Mouse (Mus musculus): ENCODE measurements around the gene Hpse2. TPM values are rescaled to one million over a fixed set of nuclear protein-coding genes. Genes with fewer than 3 reads are reported as not detected.

The Hpse2 gene
- polyA plus RNA-seq, 2 experiments: 4.0 to 5.6 TPM

DNA sequence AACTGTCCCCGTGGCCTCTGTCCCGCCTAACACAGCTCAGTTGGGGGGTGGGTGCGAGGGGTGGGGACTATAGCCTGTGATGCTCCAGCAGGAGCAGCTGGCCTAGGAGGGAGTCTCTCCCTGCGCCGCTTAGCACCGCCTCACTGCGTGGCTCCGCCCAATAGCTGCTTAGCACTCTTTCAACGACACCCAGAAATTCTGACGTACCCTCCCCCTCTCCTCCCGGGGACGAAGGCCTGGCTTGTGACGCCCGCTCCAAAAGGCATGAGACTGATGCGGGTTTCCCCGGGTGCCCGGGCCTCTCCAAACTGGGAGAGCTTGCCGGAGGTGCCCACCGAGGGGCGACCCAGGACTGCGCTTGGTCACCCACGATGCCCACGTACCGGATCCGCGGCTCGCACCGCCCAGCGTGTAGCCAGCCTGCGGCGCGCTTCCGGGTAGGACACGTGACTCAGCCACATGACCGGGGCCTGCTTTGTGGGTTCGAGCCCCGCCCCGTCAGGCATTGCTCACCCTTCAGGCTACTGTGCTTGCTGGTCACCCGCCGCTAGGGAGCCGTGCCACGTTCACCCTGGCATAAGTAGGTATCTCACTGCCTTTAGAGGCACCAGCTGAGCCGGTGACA is 608.5 kb downstream of the Hpse2 start, which contains the start of gene Hps1:
Gene Hps1, minus strand, starts transcription at position 448 of the 625 bp plus-strand sequence.
- ATAC-seq (ENCODE audit: low FRiP score, low read depth): peak; percentile 97
- Histone ChIP-seq H3K4me3 (replicated peaks; ENCODE audit: low read length) (peak within 1 kb of the TSS; percentile 54), H3K4me2 (replicated peaks; ENCODE audit: low read depth, low read length, severe bottlenecking) (peak within 1 kb of the TSS; percentile 69), H3K27me3 (ENCODE audit: control insufficient read depth, insufficient read depth, low read length) (no peaks in the 10 kb centered on the region), H3K9me3 (ENCODE audit: control insufficient read depth, low read length) (no peaks in the 10 kb centered on the region), H3K9ac (ENCODE audit: low read depth, low read length, severe bottlenecking) (peak within 1 kb of the TSS; percentile 54), H3K27ac (replicated peaks; ENCODE audit: low read depth, low read length) (peak within 1 kb of the TSS; percentile 76), H3K4me1 (ENCODE audit: control insufficient read depth, insufficient read depth, low read length) (peaks cover 5% of the 10 kb centered on the region; the same call in 1 of the 2 replicates), H3K36me3 (ENCODE audit: control insufficient read depth, insufficient read depth, low read length) (no peaks in the 10 kb centered on the region)
- peak; percentile 96 for DNase-seq (ENCODE audit: low spot score)
- TF ChIP-seq POLR2A (IDR thresholded peaks at IDR 0.05; ENCODE audit: borderline replicate concordance, extremely low read depth, insufficient read depth, insufficient read length): 0 out of 2 replicates have a peak, but pooled peaks have one; percentile 59
- whole genome bisulfite sequencing: under 1% methylated on average over 41 of the region's 43 CpGs

DNA sequence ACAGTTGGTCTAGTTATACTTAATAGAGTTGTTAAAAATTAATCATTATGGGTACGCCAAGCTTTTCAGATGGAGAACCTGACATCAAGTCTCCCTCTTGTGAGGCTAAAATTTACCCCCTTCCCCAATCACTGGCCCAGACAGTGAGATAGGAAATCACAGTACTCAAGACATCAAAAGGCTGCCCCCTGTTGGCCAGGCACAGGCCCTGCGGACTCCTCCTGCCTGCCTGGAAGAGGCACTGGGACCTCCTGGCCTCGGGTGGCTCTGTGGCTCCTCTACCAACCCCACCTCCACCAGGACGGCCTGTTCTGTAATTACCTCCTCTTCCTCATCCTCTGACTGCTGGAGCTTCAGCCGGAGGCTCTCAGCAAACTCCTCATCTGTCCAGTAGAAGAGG is 610.4 kb downstream of the Hpse2 start:
- Histone ChIP-seq H3K27me3 (ENCODE audit: control insufficient read depth, insufficient read depth, low read length) (no peaks in the 10 kb centered on the region), H3K9me3 (ENCODE audit: control insufficient read depth, low read length) (no peaks in the 10 kb centered on the region), H3K27ac (replicated peaks; ENCODE audit: low read depth, low read length) (no peak overlapping the region), H3K4me1 (ENCODE audit: control insufficient read depth, insufficient read depth, low read length) (peaks cover 5% of the 10 kb centered on the region; the same call in 1 of the 2 replicates), H3K4me2 (replicated peaks; ENCODE audit: low read depth, low read length, severe bottlenecking) (no peak overlapping the region), H3K4me3 (replicated peaks; ENCODE audit: low read length) (no peak overlapping the region), H3K9ac (ENCODE audit: low read depth, low read length, severe bottlenecking) (no peak overlapping the region), H3K36me3 (ENCODE audit: control insufficient read depth, insufficient read depth, low read length) (no peaks in the 10 kb centered on the region)
- ATAC-seq (ENCODE audit: low FRiP score, low read depth) (no peak), DNase-seq (ENCODE audit: low spot score) (no peak)
- WGBS: 80% methylated on average over 5 of the region's 5 CpGs
- no peak for TF ChIP-seq POLR2A (IDR thresholded peaks at IDR 0.05; ENCODE audit: borderline replicate concordance, extremely low read depth, insufficient read depth, insufficient read length)

DNA sequence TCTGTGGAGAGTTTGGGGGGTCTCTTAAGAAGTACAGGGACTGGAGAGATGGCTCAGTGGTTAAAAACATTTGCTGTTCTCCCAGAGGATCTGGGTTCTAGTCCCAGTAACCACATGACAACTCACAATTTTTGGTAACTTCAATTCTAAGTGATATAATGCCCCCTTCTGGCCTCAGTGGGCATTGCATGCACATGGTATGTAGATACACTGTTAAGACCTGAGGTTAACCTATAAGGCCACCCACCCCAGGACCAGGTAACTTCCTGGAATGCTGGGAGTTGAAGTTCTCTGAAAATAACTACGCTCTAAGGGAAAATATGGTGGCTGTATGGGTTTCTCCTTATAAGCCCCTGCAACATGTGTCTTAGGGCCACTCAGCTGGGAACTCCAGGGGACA is 611.3 kb downstream of the Hpse2 start:
- ATAC-seq (ENCODE audit: low FRiP score, low read depth) (no peak), DNase-seq (ENCODE audit: low spot score) (no peak)
- Histone ChIP-seq H3K36me3 (ENCODE audit: control insufficient read depth, insufficient read depth, low read length) (no peaks in the 10 kb centered on the region), H3K9me3 (ENCODE audit: control insufficient read depth, low read length) (no peaks in the 10 kb centered on the region), H3K9ac (ENCODE audit: low read depth, low read length, severe bottlenecking) (no peak overlapping the region), H3K27me3 (ENCODE audit: control insufficient read depth, insufficient read depth, low read length) (no peaks in the 10 kb centered on the region), H3K4me1 (ENCODE audit: control insufficient read depth, insufficient read depth, low read length) (peaks cover 5% of the 10 kb centered on the region; the same call in 1 of the 2 replicates), H3K4me3 (replicated peaks; ENCODE audit: low read length) (no peak overlapping the region), H3K4me2 (replicated peaks; ENCODE audit: low read depth, low read length, severe bottlenecking) (no peak overlapping the region), H3K27ac (replicated peaks; ENCODE audit: low read depth, low read length) (no peak overlapping the region)
- TF ChIP-seq POLR2A (IDR thresholded peaks at IDR 0.05; ENCODE audit: borderline replicate concordance, extremely low read depth, insufficient read depth, insufficient read length): no peak
- WGBS: 100% methylated on average over 1 of the region's 1 CpGs

DNA sequence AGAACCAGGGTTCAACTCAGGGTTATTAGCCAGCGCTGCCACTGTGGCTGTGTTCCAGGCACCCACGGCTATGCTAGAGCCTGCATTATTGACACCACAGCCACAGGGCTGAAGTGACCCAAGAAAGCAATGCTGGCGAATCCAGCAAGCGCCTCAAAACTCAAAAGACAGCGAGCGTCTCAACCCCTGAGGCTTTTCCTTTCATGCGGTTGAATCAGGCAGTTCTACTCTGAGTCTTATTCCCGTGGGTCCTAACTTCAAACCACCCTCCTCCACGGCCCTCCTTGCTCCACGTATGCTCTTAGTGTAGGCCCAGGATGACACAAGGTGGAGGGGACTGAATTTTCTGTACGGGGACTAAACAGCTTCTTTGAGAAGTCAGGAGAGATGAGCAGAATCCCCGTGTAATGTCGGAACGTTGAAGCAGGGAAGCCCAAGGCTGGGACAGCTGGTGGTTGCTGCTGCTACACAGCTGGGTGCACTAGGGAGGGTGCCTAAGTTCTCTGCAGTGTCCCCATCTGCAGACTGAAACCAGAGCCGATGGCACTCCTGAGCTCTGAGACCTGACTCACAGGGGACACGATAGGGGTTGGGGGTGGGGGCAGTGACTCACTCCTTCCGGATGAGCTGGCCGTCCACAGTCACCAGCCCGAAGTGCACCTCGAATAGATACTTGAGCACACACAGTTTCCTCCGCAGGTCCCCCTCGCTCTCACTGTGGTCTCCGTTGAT is 617.8 kb downstream of the Hpse2 start:
- H3K9me3 ChIP-seq (ENCODE audit: control insufficient read depth, low read length): no peaks in the 10 kb centered on the region
- no peak overlapping the region for H3K4me3 ChIP-seq (replicated peaks; ENCODE audit: low read length)
- ATAC-seq (ENCODE audit: low FRiP score, low read depth) (no peak), DNase-seq (ENCODE audit: low spot score) (no peak)
- H3K27ac ChIP-seq (replicated peaks; ENCODE audit: low read depth, low read length): no peak overlapping the region
- no peak overlapping the region for H3K4me2 ChIP-seq (replicated peaks; ENCODE audit: low read depth, low read length, severe bottlenecking)
- H3K9ac ChIP-seq (ENCODE audit: low read depth, low read length, severe bottlenecking): no peak overlapping the region
- H3K27me3 ChIP-seq (ENCODE audit: control insufficient read depth, insufficient read depth, low read length): no peaks in the 10 kb centered on the region
- WGBS: 79% methylated on average over 23 of the region's 23 CpGs
- H3K36me3 ChIP-seq (ENCODE audit: control insufficient read depth, insufficient read depth, low read length): 0 out of 2 replicates have a peak, but pooled peaks cover 5% of the 10 kb centered on the region
- no peak for TF ChIP-seq POLR2A (IDR thresholded peaks at IDR 0.05; ENCODE audit: borderline replicate concordance, extremely low read depth, insufficient read depth, insufficient read length)
- H3K4me1 ChIP-seq (ENCODE audit: control insufficient read depth, insufficient read depth, low read length): no peaks in the 10 kb centered on the region

DNA sequence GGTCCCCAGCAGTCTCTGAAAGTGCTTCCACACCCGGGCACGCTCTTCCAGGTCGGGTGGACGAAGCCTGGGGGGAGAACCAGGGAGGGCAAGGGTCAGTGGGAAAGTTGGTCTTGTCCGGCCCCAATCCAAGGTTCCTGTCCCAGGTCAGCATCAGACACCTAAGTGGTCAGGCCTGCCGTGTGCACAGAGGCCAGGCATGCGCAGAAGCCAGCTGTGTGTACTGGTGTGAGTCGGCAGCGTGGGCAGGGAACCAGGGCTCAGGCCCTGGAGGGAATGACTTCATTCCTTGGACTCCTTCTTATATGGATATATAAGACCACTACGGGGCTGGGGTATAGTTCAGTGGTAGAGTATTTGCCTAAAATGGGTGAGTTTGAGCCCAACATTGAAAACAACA is 618.5 kb downstream of the Hpse2 start:
- 89% methylated on average over 10 of the region's 10 CpGs for WGBS
- Histone ChIP-seq H3K9me3 (ENCODE audit: control insufficient read depth, low read length) (no peaks in the 10 kb centered on the region), H3K4me2 (replicated peaks; ENCODE audit: low read depth, low read length, severe bottlenecking) (no peak overlapping the region), H3K9ac (ENCODE audit: low read depth, low read length, severe bottlenecking) (no peak overlapping the region), H3K27ac (replicated peaks; ENCODE audit: low read depth, low read length) (no peak overlapping the region), H3K4me3 (replicated peaks; ENCODE audit: low read length) (no peak overlapping the region), H3K27me3 (ENCODE audit: control insufficient read depth, insufficient read depth, low read length) (no peaks in the 10 kb centered on the region), H3K36me3 (ENCODE audit: control insufficient read depth, insufficient read depth, low read length) (0 out of 2 replicates have a peak, but pooled peaks cover 5% of the 10 kb centered on the region), H3K4me1 (ENCODE audit: control insufficient read depth, insufficient read depth, low read length) (no peaks in the 10 kb centered on the region)
- ATAC-seq (ENCODE audit: low FRiP score, low read depth) (no peak), DNase-seq (ENCODE audit: low spot score) (no peak)
- no peak for TF ChIP-seq POLR2A (IDR thresholded peaks at IDR 0.05; ENCODE audit: borderline replicate concordance, extremely low read depth, insufficient read depth, insufficient read length)

Data from limb, embryonic 14.5 days (tissue).